Mouse (Mus musculus): Measurements from ENCODE around the gene Gm17087. TPM values are rescaled to one million over a fixed set of nuclear protein-coding genes. Genes with fewer than 3 reads are reported as not detected.
A peak's percentile ranks its signal among the peaks of the same experiment; 100 is the strongest.

The Gm17087 gene
- total RNA-seq, 4 experiments from 2014 or later, result not detected

GRCm38 (mm10) chr17:8546366-8546765 is 20.4 kb downstream of the Gm17087 start:
- DNase-seq (ENCODE audit: low spot score in 2 of 2), result no peak

- no peak for DNase-seq (ENCODE audit: low spot score in 2 of 2)
Observed at GRCm38 (mm10) chr17:8541974-8542538, 24.7 kb downstream of the Gm17087 start.

DNA sequence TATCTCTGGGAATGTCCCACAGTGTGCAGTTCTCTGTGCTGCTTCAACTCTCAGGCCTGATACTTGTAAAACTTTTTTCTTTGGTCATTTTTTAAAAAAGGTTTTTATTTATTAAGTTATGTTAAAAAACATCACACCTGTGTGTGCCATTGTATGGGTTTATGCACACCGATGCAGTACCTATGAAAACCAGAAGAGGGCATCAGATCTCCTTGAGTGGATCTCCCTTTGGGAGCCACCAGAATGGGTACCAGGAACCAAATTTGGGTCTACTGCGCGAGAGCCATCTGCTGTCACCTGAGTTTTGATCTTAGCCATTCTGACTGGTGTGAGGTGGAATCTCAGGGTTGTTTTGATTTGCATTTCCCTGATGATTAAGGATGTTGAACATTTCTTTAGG is 28.6 kb downstream of the Gm17087 start:
- no peak for DNase-seq (ENCODE audit: low spot score in 2 of 2)

- no peak for DNase-seq (ENCODE audit: low spot score in 2 of 2)
Observed at GRCm38 (mm10) chr17:8536522-8536921, 30.2 kb downstream of the Gm17087 start.

DNA sequence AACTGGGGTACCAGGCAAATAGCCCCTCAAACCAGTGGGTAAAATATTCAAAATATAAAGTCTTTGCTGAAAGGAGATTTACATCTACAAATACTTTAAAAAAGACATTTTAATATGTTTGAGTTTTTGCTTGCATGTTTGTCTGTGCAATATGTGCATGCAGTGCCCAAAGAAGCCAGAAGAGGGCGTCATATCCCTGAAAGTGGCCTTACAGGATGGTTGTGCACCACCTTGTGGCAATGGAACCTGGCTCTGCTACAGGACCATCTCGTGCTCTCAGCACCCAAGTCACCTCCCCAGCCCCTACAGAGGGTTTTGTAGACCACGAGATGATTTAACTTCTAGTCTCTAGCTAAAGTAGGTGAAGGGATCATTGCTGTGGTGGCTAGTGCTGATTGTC is 32.9 kb downstream of the Gm17087 start:
- DNase-seq (ENCODE audit: low spot score in 2 of 2), result no peak

- no peak for DNase-seq (ENCODE audit: low spot score in 2 of 2)
Observed at GRCm38 (mm10) chr17:8532609-8533008, 34.1 kb downstream of the Gm17087 start.

DNA sequence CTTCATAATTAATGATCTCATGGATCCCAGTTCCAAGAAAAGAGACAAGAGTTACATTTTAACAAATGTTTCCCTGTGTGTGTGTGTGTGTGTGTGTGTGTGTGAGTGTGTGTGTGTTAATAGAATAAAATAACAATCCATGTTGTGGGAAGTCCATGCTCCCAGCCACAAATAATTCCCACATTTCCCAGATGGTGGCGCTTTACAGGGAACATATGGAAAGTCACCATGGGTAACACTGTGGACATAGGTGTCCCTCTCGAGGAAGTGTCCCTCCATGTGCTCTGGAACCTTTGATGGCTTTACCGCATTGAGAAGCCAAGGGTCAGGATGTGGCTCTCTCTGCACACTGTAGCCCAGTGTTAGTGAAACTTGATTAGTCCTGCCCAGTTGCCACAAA is 38.1 kb downstream of the Gm17087 start:
- DNase-seq (ENCODE audit: low spot score in 2 of 2), result no peak

GRCm38 (mm10) chr17:8526815-8527261 is 39.9 kb downstream of the Gm17087 start:
- DNase-seq (ENCODE audit: low spot score in 2 of 2), result no peak

DNA sequence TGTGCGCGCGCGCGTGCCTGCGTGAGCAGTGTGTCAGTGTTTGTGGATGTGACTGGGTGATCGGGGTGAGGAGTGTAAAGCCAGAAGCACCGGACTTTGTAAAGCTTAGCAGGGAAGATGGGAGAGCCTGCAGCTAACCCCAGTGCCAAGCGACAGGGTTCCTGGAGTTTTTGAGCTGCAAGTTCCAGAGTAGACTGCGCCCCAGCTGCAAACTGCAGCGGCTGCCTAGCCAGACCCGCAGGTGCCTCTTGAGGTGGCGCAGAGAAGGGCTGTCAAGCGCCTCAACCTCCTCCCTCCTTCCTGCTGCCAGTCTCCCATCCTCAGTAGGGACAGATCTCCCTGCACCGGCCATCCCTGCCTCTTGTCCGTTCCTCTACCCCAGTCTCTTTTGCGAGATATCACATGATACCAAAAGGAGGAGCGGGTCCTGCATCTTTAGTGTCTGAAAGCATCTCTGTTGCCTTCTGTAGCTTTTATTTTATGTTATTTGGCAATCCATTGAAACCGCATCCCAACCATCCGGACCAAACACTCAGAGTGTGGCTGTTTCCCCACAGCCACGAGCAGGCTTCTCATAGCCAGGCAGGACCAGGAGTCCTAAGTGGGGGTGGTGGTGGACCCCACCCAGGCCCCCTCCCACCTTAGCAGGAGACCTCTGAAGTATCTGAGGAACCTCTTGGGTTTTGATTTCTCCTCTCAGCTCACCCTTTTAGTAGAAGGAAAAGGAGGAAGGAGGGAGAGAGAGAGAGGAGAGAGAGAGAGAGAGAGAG is 40.6 kb downstream of the Gm17087 start:
- no peak for DNase-seq (ENCODE audit: low spot score in 2 of 2)

DNA sequence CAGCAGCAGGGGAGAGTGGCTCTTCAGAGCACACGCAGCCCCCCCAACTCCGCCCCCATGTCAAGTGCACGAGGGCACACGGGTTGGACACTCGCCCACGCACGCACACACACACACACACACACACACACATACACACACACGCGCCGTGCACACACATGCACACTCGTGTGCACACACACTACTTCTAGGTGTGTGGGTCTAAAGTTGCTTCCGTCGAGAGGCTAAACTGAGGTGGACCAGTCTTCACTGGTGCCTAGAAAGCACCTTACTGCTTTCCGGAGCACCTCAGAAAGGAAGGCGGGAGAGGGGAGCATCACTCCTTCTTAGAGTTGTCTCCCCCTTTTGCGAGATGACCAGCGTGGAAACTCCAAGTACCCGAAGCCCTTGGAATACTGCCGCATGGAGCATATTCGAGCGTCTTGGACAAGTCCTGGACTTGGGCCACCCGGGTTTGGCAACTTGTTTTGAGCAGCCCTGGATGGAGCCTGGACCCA is 41.5 kb downstream of the Gm17087 start, which contains the start of gene Pde10a:
TSS of gene Pde10a (plus strand) at position 148 of the 497 bp plus-strand sequence.
- DNase-seq (ENCODE audit: low spot score in 2 of 2), result peak in 1 of 2 experiments; percentile 13

DNA sequence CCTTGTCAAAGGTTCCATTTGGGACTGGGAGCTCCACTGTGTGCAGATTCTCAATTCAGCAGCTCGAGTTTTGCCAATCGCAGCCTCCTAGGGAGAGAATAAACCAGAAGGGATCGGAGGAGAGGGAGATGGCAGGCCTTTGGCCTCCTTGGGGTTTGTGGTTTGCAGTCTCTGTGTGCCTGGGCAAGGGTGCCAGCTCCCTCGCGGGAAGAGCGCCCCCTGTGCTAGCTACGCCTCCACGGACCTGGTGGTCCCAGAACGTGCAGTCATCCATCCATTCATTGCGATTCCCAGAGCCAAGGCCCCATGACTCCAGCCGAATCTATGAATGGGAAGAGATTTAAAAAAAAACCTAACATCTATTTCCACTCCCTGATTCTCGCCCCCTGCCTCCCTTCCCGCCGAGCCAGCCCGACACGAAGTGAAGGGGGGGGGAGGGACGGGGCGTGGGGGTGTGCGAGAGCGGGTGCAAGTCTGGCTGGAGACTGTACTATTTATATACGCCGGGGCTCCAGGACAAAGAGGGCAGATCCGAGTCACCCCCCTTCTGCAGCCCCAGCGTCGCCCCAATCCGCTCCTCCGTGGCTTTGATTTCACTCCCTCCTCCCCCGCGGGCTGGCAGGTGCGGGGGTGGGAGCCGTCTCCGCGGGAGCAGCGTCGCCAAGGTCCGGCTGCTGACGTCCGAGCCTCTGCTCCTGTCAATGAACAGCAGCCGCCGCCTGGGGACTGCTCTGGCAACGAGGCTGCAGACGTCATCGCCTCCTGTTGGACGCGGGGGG is 42.2 kb downstream of the Gm17087 start:
- peak; percentile 79 for DNase-seq (ENCODE audit: low spot score in 2 of 2)

DNA sequence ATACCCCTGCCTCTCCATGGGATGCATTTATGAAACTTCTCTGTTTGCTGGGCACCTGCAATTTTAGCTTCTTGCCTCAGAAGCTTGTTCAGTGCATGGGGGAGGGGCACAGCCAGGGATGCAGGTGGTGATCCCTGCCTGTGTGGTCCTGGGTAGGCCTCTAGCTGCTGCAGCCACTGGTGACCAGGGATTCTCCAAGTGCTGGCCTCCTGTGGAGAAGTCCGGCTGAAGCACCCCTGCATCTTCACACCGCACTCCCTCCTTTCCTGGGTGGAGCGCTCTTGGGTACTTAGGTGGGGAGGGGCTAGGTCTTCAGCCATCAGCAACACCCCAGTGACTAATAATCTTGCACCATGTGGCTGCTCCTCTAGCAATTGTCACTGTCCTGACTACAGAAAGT is 42.8 kb downstream of the Gm17087 start:
- DNase-seq (ENCODE audit: low spot score in 2 of 2), result no peak

DNA sequence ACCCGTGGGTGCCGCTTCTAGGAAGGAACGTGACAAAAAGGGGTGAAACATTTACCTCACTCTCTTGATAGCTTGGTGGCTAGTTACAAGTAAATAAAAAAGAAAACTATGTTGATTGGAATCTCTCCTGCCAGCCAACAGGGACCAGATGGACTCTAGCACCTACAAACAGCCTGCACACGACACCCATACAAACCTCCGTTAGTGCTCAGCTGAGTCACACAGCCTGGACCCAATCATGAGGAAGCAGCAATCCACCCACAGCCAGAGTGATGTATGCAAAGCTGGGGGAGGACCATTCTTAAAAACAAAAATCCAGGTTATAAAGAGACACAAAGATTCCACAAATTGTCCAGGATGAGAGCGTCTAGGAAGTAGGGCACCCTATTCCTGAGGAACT is 50.7 kb downstream of the Gm17087 start:
- DNase-seq (ENCODE audit: low spot score in 2 of 2), result no peak

Other genes starting within 250 kb of the Gm17087 start
- gene Prr18, start 229.5 kb downstream of the Gm17087 start, total RNA-seq (2022), result under 1 TPM in 3 of 4 experiments, not detected in 1; 0.08 to 0.46 (median 0.10) TPM
- gene T2, start 211.0 kb downstream of the Gm17087 start, total RNA-seq (2022), result not detected
- gene T, start 132.5 kb downstream of the Gm17087 start, total RNA-seq (2022), result not detected
- gene Pde10a, start 41.6 kb downstream of the Gm17087 start, total RNA-seq (2022), result 1 to 10 TPM; 1.5 to 4.4 (median 2.8) TPM

Measured in gastrocnemius, adult 8-10 months (tissue).